Mouse (Mus musculus) lung, embryonic 16.5 days (tissue): ENCODE measurements around the gene Ap5b1. TPM values are rescaled to one million over a fixed set of nuclear protein-coding genes. Genes with fewer than 3 reads are reported as not detected.
A peak's percentile ranks its signal among the peaks of the same experiment; 100 is the strongest.

Experiments
- ATAC-seq: fragments of 200-750 bp; cut with Nextera tagmentation; 2 replicates; pipeline ENCODE4 v1.8.0; 2017; ENCODE audit warnings: low read depth, mild to moderate bottlenecking, moderate library complexity
- H3K27ac ChIP-seq: fragments of 300-500 bp; sonication (generic); 2 replicates; pipeline ENCODE4 v1.5.1; 2014; ENCODE audit warnings: mild to moderate bottlenecking, control low read depth, low read length
- H3K27me3 ChIP-seq: fragments of 300-500 bp; sonication (generic); 2 replicates; pipeline ENCODE4 v1.6.1; 2014; ENCODE audit warnings: low read depth, low read length, mixed read lengths; ENCODE audit not compliant: control insufficient read depth, insufficient read depth
- H3K36me3 ChIP-seq: fragments of 300-500 bp; sonication (generic); 2 replicates; pipeline ENCODE4 v1.6.1; 2014; ENCODE audit warnings: low read length; ENCODE audit not compliant: control insufficient read depth, insufficient read depth
- H3K4me1 ChIP-seq: fragments of 300-500 bp; sonication (generic); replicated peaks from 2 replicates; pipeline ENCODE4 v1.6.1; 2014; ENCODE audit warnings: low read length, mixed read lengths; ENCODE audit not compliant: control insufficient read depth, insufficient read depth
- H3K4me2 ChIP-seq: fragments of 300-500 bp; sonication (generic); 2 replicates; pipeline ENCODE4 v1.6.1; 2014; ENCODE audit warnings: low read depth, low read length, control low read depth
- H3K4me3 ChIP-seq: fragments of 300-500 bp; sonication (generic); 2 replicates; pipeline ENCODE4 v1.5.1; 2014; ENCODE audit warnings: mild to moderate bottlenecking, low read length, control low read depth
- H3K9ac ChIP-seq: fragments of 300-500 bp; sonication (generic); 2 replicates; pipeline ENCODE4 v1.6.1; 2014; ENCODE audit warnings: low read length, control low read depth
- H3K9me3 ChIP-seq: fragments of 300-500 bp; sonication (generic); 2 replicates; pipeline ENCODE4 v1.6.1; 2016; ENCODE audit warnings: low read length; ENCODE audit not compliant: control insufficient read depth
- WGBS: fragments of 180-500 bp; shearing (Covaris S2); extraction: QIAGEN DNeasy Blood & Tissue Kit; methylation state at CpG from one replicate; pipeline ENCODE4 v1.1.7; 2014; 5-methylcytosine and 5-hydroxymethylcytosine counted together
- polyA plus RNA-seq: library from polyadenylated mRNA; unstranded; fragments of >200 nt; fragmentation: Nextera tagmentation; extraction: Ambion mirVana; gene quantifications from 2 replicates; pipeline ENCODE4 v1.2.1, GENCODE M21; 2015

Ap5b1 gene
- polyA plus RNA-seq, 1 experiment from 2014 or later, result 6.1 TPM

GRCm38 (mm10) chr19:5572331-5573125 is 4.7 kb downstream of the Ap5b1 start:
- H3K4me2 ChIP-seq, result no peak overlapping the region
- H3K27me3 ChIP-seq, result no peaks in the 10 kb centered on the region
- H3K9me3 ChIP-seq, result no peaks in the 10 kb centered on the region
- H3K36me3 ChIP-seq, result peaks cover 8% of the 10 kb centered on the region
- WGBS, result 77% methylated on average over 19 of the region's 19 CpGs
- no peak for ATAC-seq
- no peak overlapping the region for H3K27ac ChIP-seq
- H3K4me1 ChIP-seq, result peaks cover 6% of the 10 kb centered on the region; the same call in 1 of the 2 replicates
- no peak overlapping the region for H3K4me3 ChIP-seq
- H3K9ac ChIP-seq, result no peak overlapping the region

DNA sequence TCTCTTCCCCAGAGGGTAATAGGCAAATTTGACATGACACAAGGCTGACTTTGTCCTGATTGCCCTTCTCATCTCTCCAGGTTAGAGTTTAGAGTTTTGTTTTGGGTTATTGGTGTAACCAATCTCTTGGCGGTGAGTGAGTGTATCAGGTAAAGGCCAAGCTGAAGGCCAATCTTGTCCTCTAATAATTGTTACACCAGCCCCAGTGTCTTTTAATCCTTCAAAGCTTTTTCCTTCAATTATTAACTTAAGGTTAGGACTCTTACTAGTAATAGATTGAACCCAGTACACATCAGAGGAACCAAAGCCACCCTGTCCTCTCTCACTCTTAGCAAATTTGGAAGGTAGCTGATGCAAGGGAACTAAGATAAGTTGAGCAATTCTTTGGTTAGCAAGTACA is 7.5 kb downstream of the Ap5b1 start:
- no peak overlapping the region for H3K4me3 ChIP-seq
- H3K27ac ChIP-seq, result no peak overlapping the region
- WGBS, result 90% methylated on average over 1 of the region's 1 CpGs
- H3K36me3 ChIP-seq, result peaks cover 1% of the 10 kb centered on the region
- H3K4me1 ChIP-seq, result no peaks in the 10 kb centered on the region
- no peak overlapping the region for H3K9ac ChIP-seq
- H3K4me2 ChIP-seq, result no peak overlapping the region
- no peak for ATAC-seq
- no peaks in the 10 kb centered on the region for H3K27me3 ChIP-seq
- H3K9me3 ChIP-seq, result no peaks in the 10 kb centered on the region

DNA sequence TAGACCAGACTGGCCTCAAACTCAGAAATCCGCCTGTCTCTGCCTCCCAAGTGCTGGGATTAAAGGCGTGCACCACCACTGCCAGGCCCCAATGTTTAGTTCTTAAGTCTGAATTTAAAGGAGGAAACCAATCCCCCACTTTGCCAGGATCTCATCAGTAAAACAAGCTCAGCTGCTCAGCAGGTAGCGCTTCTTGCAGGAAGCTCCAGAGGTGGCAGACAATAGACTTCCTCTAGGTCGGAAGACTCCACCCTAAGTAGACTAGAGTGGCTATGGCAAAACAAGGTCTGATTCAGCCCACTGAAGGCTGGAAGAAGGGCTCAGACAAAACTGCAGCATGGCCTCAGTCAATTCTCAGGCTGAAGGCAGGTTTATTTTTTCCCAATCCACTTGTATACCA is 12.1 kb downstream of the Ap5b1 start:
- no peak overlapping the region for H3K9ac ChIP-seq
- H3K4me3 ChIP-seq, result no peak overlapping the region
- 71% methylated on average over 4 of the region's 4 CpGs for WGBS
- H3K4me2 ChIP-seq, result no peak overlapping the region
- H3K4me1 ChIP-seq, result no peaks in the 10 kb centered on the region
- H3K27ac ChIP-seq, result no peak overlapping the region
- no peak for ATAC-seq
- no peaks in the 10 kb centered on the region for H3K27me3 ChIP-seq
- no peaks in the 10 kb centered on the region for H3K9me3 ChIP-seq
- H3K36me3 ChIP-seq, result no peaks in the 10 kb centered on the region

DNA sequence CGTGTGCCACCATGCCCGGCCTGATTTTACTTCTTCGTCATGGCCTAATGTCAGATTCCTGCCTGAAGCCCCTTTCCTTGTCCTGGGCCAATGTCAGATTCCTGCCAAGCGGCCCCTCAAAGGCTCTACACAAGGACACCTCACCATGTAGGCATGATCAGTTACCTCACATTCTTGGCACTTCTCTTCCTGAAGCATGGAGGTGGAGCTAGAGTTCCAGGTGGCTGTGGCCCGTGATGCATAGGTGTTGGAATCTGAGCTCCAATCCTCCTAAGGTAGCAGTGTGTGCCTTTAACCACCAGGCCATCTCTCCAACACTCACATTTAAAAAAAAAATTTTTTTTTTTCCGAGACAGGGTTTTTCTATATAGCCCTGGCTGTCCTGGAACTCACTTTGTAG is 13.0 kb downstream of the Ap5b1 start:
- 80% methylated on average over 6 of the region's 6 CpGs for WGBS
- no peak overlapping the region for H3K9ac ChIP-seq
- H3K4me2 ChIP-seq, result no peak overlapping the region
- no peaks in the 10 kb centered on the region for H3K4me1 ChIP-seq
- no peaks in the 10 kb centered on the region for H3K9me3 ChIP-seq
- H3K27ac ChIP-seq, result no peak overlapping the region
- no peak for ATAC-seq
- H3K27me3 ChIP-seq, result no peaks in the 10 kb centered on the region
- H3K36me3 ChIP-seq, result no peaks in the 10 kb centered on the region
- H3K4me3 ChIP-seq, result no peak overlapping the region

DNA sequence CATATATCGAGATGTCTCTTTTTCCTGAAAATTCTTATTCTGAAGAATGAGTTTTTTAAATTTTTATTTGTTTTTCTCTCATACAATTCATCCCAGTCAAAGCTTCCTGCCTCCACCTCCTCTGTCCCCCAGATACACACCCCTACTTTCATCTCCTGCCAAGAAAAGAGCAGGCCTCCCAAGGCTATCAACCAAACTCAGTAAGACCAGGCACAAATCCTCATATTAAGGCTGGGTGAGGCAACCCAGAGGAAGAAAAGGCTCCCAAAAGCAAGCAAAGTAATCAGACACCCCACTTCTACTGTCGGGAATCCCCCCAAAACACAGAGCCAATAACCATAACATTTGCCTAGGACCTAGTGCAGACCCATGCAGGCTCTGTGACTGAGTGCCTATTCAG is 14.2 kb downstream of the Ap5b1 start:
- H3K4me2 ChIP-seq, result no peak overlapping the region
- no peak for ATAC-seq
- no peak overlapping the region for H3K9ac ChIP-seq
- no peaks in the 10 kb centered on the region for H3K36me3 ChIP-seq
- no peak overlapping the region for H3K4me3 ChIP-seq
- WGBS, result 66% methylated on average over 2 of the region's 2 CpGs
- no peaks in the 10 kb centered on the region for H3K9me3 ChIP-seq
- H3K4me1 ChIP-seq, result no peaks in the 10 kb centered on the region
- H3K27ac ChIP-seq, result no peak overlapping the region
- no peaks in the 10 kb centered on the region for H3K27me3 ChIP-seq

GRCm38 (mm10) chr19:5589159-5589558 is 21.3 kb downstream of the Ap5b1 start:
- 77% methylated on average over 9 of the region's 9 CpGs for WGBS
- no peak overlapping the region for H3K9ac ChIP-seq
- no peak overlapping the region for H3K4me2 ChIP-seq
- no peaks in the 10 kb centered on the region for H3K4me1 ChIP-seq
- no peaks in the 10 kb centered on the region for H3K9me3 ChIP-seq
- ATAC-seq, result no peak
- H3K36me3 ChIP-seq, result no peaks in the 10 kb centered on the region
- no peak overlapping the region for H3K4me3 ChIP-seq
- H3K27ac ChIP-seq, result no peak overlapping the region
- no peaks in the 10 kb centered on the region for H3K27me3 ChIP-seq

DNA sequence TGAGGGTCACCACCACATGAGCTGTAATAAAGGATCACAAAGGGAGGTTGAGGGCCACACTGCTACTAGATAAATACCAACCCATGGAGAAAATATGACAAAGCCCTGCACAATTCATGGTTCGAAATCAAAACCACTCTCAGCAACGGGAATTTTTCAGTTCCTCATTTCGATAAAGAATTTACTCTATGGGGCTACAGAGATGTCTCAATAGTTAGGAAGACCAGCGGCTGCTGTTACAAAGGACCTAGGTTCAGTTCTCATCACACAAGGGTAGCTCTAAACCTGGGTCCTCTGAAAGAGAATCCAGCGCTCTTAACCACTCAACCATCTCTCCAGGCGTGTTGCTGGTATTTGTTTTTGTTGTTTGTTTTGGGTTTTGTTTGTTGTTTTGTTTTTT is 24.1 kb downstream of the Ap5b1 start:
- H3K4me3 ChIP-seq, result no peak overlapping the region
- H3K27ac ChIP-seq, result no peak overlapping the region
- no peak overlapping the region for H3K9ac ChIP-seq
- ATAC-seq, result no peak
- H3K36me3 ChIP-seq, result no peaks in the 10 kb centered on the region
- no peaks in the 10 kb centered on the region for H3K4me1 ChIP-seq
- no peak overlapping the region for H3K4me2 ChIP-seq
- H3K27me3 ChIP-seq, result no peaks in the 10 kb centered on the region
- H3K9me3 ChIP-seq, result no peaks in the 10 kb centered on the region
- 84% methylated on average over 6 of the region's 6 CpGs for WGBS

DNA sequence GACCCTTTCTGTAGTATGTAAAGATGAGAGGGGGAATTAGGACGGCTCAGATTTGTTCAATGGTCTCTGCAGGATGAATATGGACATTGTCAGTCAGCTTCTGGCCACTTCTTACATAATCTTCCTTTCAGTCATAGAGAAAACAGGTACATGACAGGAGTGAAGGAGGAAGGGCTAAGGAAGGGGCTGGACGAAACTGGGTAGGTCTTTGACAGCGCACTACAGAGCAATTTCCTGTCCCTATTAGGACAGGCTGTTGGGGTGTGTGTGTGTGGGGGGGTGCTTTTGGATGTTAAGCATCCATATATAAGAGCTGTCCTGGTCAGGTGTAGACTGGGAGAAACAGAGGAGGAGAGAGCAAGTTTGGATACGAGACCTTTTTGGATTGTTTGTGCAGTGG is 31.4 kb downstream of the Ap5b1 start:
- Histone ChIP-seq H3K36me3 (0 out of 2 replicates have a peak, but pooled peaks cover 3% of the 10 kb centered on the region), H3K9me3 (no peaks in the 10 kb centered on the region), H3K27me3 (no peaks in the 10 kb centered on the region), H3K4me3 (no peak overlapping the region), H3K9ac (no peak overlapping the region), H3K27ac (no peak overlapping the region), H3K4me2 (no peak overlapping the region), H3K4me1 (peaks cover 11% of the 10 kb centered on the region)
- no peak for ATAC-seq
- 68% methylated on average over 4 of the region's 4 CpGs for WGBS

GRCm38 (mm10) chr19:5601752-5602541 is 34.1 kb downstream of the Ap5b1 start, which contains the start of gene Rnaseh2c:
Gene Rnaseh2c (plus strand): TSS chr19:5601873.
- no peaks in the 10 kb centered on the region for H3K27me3 ChIP-seq
- peak; percentile 91 for ATAC-seq
- under 1% methylated on average over 63 of the region's 64 CpGs for WGBS
- H3K27ac ChIP-seq, result peak within 1 kb of the TSS; percentile 85
- peak within 1 kb of the TSS; percentile 82 for H3K4me3 ChIP-seq
- peaks cover 24% of the 10 kb centered on the region for H3K36me3 ChIP-seq
- H3K4me1 ChIP-seq, result peaks cover 11% of the 10 kb centered on the region
- no peaks in the 10 kb centered on the region for H3K9me3 ChIP-seq
- peak within 1 kb of the TSS; percentile 84 for H3K4me2 ChIP-seq
- H3K9ac ChIP-seq, result peak within 1 kb of the TSS; percentile 95
